Mouse (Mus musculus): Measurements from ENCODE around the gene Prss22.

- TF ChIP-seq CTCF (IDR thresholded peaks at IDR 0.05; ENCODE audit: control insufficient read depth, insufficient read depth, insufficient replicate concordance, low read depth, low read length) = no peak
- TF ChIP-seq POLR2A (IDR thresholded peaks at IDR 0.05; ENCODE audit: control insufficient read depth, low read depth, low read length) = no peak
Observed at GRCm38 (mm10) chr17:24000404-24000803, 2.5 kb upstream of the Prss22 start.
